Mouse (Mus musculus) limb, embryonic 14.5 days (tissue): Measurements from ENCODE around the gene Rgs7. TPM values are rescaled to one million over a fixed set of nuclear protein-coding genes. Genes with fewer than 3 reads are reported as not detected.

Source experiments
- ATAC-seq: fragments of 200-750 bp; cut with Nextera tagmentation; 2 replicates; pipeline ENCODE4 v1.8.0; 2017; ENCODE audit warnings: low read depth, moderate number of reproducible peaks, moderate TSS enrichment; ENCODE audit not compliant: low FRiP score
- DNase-seq: peaks from one replicate; pipeline ENCODE4 v3.0.0-alpha.2; 2015; ENCODE audit warnings: low spot score
- H3K27ac ChIP-seq: fragments of 300-500 bp; sonication (generic); replicated peaks from 2 replicates; pipeline ENCODE4 v1.5.1; 2014; ENCODE audit warnings: low read depth, mild to moderate bottlenecking, low read length, moderate library complexity, mixed read lengths
- H3K27me3 ChIP-seq: fragments of 300-500 bp; sonication (generic); 2 replicates; pipeline ENCODE4 v1.6.1; 2014; ENCODE audit warnings: low read length, mixed read lengths; ENCODE audit not compliant: control insufficient read depth, insufficient read depth
- H3K36me3 ChIP-seq: fragments of 300-500 bp; sonication (generic); 2 replicates; pipeline ENCODE4 v1.6.1; 2014; ENCODE audit warnings: mild to moderate bottlenecking, low read length, moderate library complexity, mixed read lengths; ENCODE audit not compliant: control insufficient read depth, insufficient read depth
- H3K4me1 ChIP-seq: fragments of 300-500 bp; sonication (generic); 2 replicates; pipeline ENCODE4 v1.6.1; 2014; ENCODE audit warnings: antibody characterized with exemption, low read length, mixed read lengths; ENCODE audit not compliant: control insufficient read depth, insufficient read depth
- H3K4me2 ChIP-seq: fragments of 300-500 bp; sonication (generic); replicated peaks from 2 replicates; pipeline ENCODE4 v1.6.1; 2014; ENCODE audit warnings: low read depth, mild to moderate bottlenecking, low read length, moderate library complexity; ENCODE audit not compliant: severe bottlenecking
- H3K4me3 ChIP-seq: fragments of 300-500 bp; sonication (generic); replicated peaks from 2 replicates; pipeline ENCODE4 v1.5.1; 2014; ENCODE audit warnings: low read length
- H3K9ac ChIP-seq: fragments of 300-500 bp; sonication (generic); 2 replicates; pipeline ENCODE4 v1.6.1; 2014; ENCODE audit warnings: mild to moderate bottlenecking, low read depth, low read length, moderate library complexity; ENCODE audit not compliant: severe bottlenecking
- H3K9me3 ChIP-seq: fragments of 300-500 bp; sonication (generic); 2 replicates; pipeline ENCODE4 v1.6.1; 2016; ENCODE audit warnings: low read length; ENCODE audit not compliant: control insufficient read depth
- POLR2A ChIP-seq: fragments of 200-500 bp; IDR thresholded peaks from 2 replicates; pipeline ENCODE4 v1.8.0; 2012; ENCODE audit warnings: inconsistent platforms, mild to moderate bottlenecking, moderate library complexity, borderline replicate concordance; ENCODE audit not compliant: insufficient read depth, insufficient read length; ENCODE audit errors: extremely low read depth
- WGBS: fragments of 180-500 bp; shearing (Covaris S2); extraction: QIAGEN DNeasy Blood & Tissue Kit; methylation state at CpG from one replicate; pipeline ENCODE4 v1.1.7; 2014; 5-methylcytosine and 5-hydroxymethylcytosine counted together
- polyA plus RNA-seq, 2 experiments: library from polyadenylated mRNA; depleted of rRNA in 1 of 2; stranded (reverse) in 1 of 2; unstranded in 1 of 2; fragments of >200 nt; fragmentation: Nextera tagmentation in 1 of 2; extraction: Ambion mirVana in 1 of 2; gene quantifications; 2 replicates each; pipeline versions ENCODE4 v1.2.1 to v1.2.3; 2012 to 2014

Gene Rgs7
- polyA plus RNA-seq, 2 experiments: 0.47 to 0.65 TPM

- no peaks in the 10 kb centered on the region for H3K4me1 ChIP-seq
- H3K27ac ChIP-seq: no peak overlapping the region
- 75% methylated on average over 5 of the region's 5 CpGs for WGBS
- H3K4me2 ChIP-seq: no peak overlapping the region
- ATAC-seq (no peak), DNase-seq (no peak)
- H3K36me3 ChIP-seq: no peaks in the 10 kb centered on the region
- no peaks in the 10 kb centered on the region for H3K27me3 ChIP-seq
- no peak for TF ChIP-seq POLR2A
- H3K9me3 ChIP-seq: no peaks in the 10 kb centered on the region
- no peak overlapping the region for H3K4me3 ChIP-seq
- no peak overlapping the region for H3K9ac ChIP-seq
Observed at GRCm38 (mm10) chr1:175389250-175389649, 103.0 kb downstream of the Rgs7 start.

DNA sequence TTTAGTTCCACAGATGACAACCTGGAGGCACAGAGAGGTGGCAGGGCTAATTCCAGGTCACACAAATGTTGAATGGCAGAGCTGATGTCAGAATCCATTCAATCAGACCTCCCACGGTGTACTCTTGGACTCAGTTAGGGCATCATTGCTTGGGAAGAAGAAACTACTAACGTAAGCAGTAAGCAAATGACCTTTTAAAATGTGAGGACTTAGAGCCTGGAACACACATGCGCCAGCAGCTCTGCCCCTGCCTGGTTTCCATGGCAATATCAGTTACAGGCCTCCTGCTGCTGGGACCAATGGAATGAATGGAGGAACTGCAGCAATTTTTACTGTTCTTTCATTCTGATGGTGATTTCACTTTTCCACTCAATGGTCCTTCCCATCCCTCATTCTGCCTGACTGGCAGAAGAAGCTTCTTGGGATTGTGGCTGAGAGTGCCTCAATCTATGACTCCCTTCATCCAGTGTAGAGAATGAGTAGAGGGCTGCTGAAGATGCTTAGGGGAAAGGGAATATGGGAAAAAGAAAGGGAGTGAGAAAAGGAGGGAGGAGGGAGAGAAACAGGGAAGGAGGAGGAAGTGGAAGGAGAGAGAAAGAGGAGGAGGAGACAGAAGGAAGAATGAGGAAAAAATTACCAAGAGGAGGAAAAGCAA is 106.6 kb downstream of the Rgs7 start:
- Histone ChIP-seq H3K4me1 (no peaks in the 10 kb centered on the region), H3K27ac (no peak overlapping the region), H3K4me2 (no peak overlapping the region), H3K36me3 (no peaks in the 10 kb centered on the region), H3K4me3 (no peak overlapping the region), H3K9ac (no peak overlapping the region), H3K27me3 (no peaks in the 10 kb centered on the region), H3K9me3 (no peaks in the 10 kb centered on the region)
- peak; percentile 3 for DNase-seq
- no peak for TF ChIP-seq POLR2A
- ATAC-seq: no peak; the same call in 1 of the 2 replicates
- 25% methylated on average over 3 of the region's 3 CpGs for WGBS

DNA sequence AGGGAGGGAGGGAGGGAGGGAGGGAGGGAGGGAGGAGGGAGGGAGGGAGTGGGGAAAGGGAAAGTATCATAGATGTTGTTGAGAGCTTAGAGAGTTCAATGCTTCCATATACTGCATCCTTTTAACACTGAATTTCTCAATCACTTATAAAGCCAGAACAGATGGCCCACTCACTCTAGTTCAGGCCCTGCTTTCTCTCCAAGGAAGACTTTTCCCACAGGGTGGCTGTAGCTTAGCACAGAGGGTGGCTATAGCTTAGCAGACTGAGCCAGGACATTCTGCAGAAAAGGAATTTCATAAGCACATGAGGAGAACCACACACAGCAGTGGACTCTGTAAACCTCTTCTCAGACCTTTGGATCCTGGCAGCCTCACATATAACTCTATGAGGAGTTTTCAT is 119.7 kb downstream of the Rgs7 start:
- Histone ChIP-seq H3K9me3 (no peaks in the 10 kb centered on the region), H3K36me3 (no peaks in the 10 kb centered on the region), H3K4me3 (no peak overlapping the region), H3K4me2 (no peak overlapping the region), H3K9ac (no peak overlapping the region), H3K4me1 (no peaks in the 10 kb centered on the region), H3K27me3 (no peaks in the 10 kb centered on the region), H3K27ac (no peak overlapping the region)
- ATAC-seq (no peak), DNase-seq (no peak)
- TF ChIP-seq POLR2A: no peak

DNA sequence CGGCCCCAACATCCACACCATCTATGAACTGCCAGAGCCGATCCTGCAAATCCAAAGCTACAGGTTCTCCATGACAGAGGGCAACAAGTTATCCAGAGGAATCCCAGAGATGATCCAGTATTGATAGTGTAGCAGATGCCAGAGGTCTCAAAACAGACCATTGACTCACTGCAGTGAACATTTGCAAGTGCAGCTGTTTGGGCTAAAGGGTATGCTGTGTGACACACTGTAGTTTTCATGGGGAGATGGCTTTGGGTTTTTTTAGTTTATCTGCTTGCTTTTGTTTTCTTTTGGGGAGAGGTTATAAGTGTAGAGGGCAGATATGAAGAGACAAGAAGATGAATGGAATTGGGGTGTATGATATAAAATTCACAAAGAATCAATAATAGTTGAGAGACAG is 124.2 kb downstream of the Rgs7 start:
- Histone ChIP-seq H3K4me3 (no peak overlapping the region), H3K9ac (no peak overlapping the region), H3K9me3 (no peaks in the 10 kb centered on the region), H3K27me3 (no peaks in the 10 kb centered on the region), H3K4me2 (no peak overlapping the region), H3K27ac (no peak overlapping the region), H3K36me3 (no peaks in the 10 kb centered on the region), H3K4me1 (no peaks in the 10 kb centered on the region)
- DNase-seq (no peak), ATAC-seq (no peak)
- TF ChIP-seq POLR2A: no peak
- 93% methylated on average over 2 of the region's 2 CpGs for WGBS

DNA sequence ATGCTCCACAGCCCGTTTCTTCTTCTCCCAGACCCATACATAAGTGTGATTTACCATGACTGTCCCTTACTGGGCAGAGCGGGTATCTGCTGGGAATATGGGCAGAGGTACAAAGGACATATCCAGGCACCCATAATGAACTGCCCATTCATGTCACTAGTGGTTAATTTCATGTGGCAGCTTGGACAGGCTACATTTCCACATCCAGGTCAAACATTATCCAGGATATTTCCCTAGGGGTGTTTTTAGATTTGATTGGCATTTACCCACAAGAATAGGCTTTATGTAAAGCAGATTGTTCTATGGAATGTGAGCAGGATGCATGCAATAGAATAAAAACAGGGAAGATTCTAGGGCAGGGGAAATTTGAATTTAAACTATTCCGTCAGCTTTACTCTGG is 128.7 kb downstream of the Rgs7 start:
- ATAC-seq: no peak

More for the DNA sequence above, 128.7 kb downstream of the Rgs7 start:
- no peaks in the 10 kb centered on the region for H3K27me3 ChIP-seq
- H3K4me2 ChIP-seq: no peak overlapping the region
- no peak overlapping the region for H3K27ac ChIP-seq
- no peak overlapping the region for H3K4me3 ChIP-seq
- no peak for TF ChIP-seq POLR2A
- 84% methylated on average over 3 of the region's 3 CpGs for WGBS
- no peaks in the 10 kb centered on the region for H3K9me3 ChIP-seq
- no peak overlapping the region for H3K9ac ChIP-seq
- no peaks in the 10 kb centered on the region for H3K36me3 ChIP-seq
- H3K4me1 ChIP-seq: no peaks in the 10 kb centered on the region
- no peak for DNase-seq
